Mouse (Mus musculus) liver, adult 2 months (tissue): Measurements from ENCODE around the gene Pdcd6. TPM values are rescaled to one million over a fixed set of nuclear protein-coding genes. Genes with fewer than 3 reads are reported as not detected.

ENCODE experiments used
- DNase-seq: peaks from one replicate; pipeline ENCODE4 v3.0.0-alpha.2; 2011; ENCODE audit warnings: low read depth, low spot score; ENCODE audit errors: extremely low read depth
- H3K27ac ChIP-seq: fragments of 200-500 bp; replicated peaks from 2 replicates; pipeline ENCODE4 v1.5.1; 2012; ENCODE audit warnings: low read depth, mild to moderate bottlenecking, control low read depth, inconsistent platforms, low read length; ENCODE audit not compliant: insufficient read depth
- H3K27me3 ChIP-seq: fragments of 200-500 bp; 2 replicates; pipeline ENCODE4 v1.6.1; 2012; ENCODE audit warnings: mild to moderate bottlenecking, moderate library complexity, low read length, inconsistent platforms; ENCODE audit not compliant: control insufficient read depth, insufficient read depth
- H3K36me3 ChIP-seq: fragments of 200-500 bp; 2 replicates; pipeline ENCODE4 v1.6.1; 2012; ENCODE audit warnings: low read length, inconsistent platforms; ENCODE audit not compliant: control insufficient read depth, insufficient read depth
- H3K4me1 ChIP-seq: fragments of 200-500 bp; 2 replicates; pipeline ENCODE4 v1.6.1; 2011; ENCODE audit warnings: low read length; ENCODE audit not compliant: control insufficient read depth, insufficient read depth
- H3K4me3 ChIP-seq: fragments of 200-500 bp; 2 replicates; pipeline ENCODE4 v1.5.1; 2011; ENCODE audit warnings: low read depth, mild to moderate bottlenecking, control low read depth, low read length, moderate library complexity; ENCODE audit not compliant: insufficient read depth
- H3K79me2 ChIP-seq: fragments of 200-500 bp; 2 replicates; pipeline ENCODE4 v1.6.1; 2012; ENCODE audit warnings: inconsistent platforms, mild to moderate bottlenecking, low read length, moderate library complexity; ENCODE audit not compliant: control insufficient read depth, insufficient read depth
- H3K9ac ChIP-seq: fragments of 200-500 bp; 2 replicates; pipeline ENCODE4 v1.6.1; 2012; ENCODE audit warnings: low read depth, mild to moderate bottlenecking, control low read depth, inconsistent platforms, low read length
- CTCF ChIP-seq: fragments of 200-500 bp; IDR thresholded peaks from 2 replicates; pipeline ENCODE4 v1.5.1; 2011; ENCODE audit warnings: low read depth, low read length, control low read depth
- POLR2A ChIP-seq: fragments of 200-500 bp; IDR thresholded peaks from 2 replicates; pipeline ENCODE4 v1.6.1; 2011; ENCODE audit warnings: low read length, control low read depth; ENCODE audit not compliant: insufficient read depth; ENCODE audit errors: extremely low read depth
- WGBS: fragments of 180-500 bp; shearing (Covaris S2); methylation state at CpG from one replicate; pipeline ENCODE4 v1.1.7; 2018; 5-methylcytosine and 5-hydroxymethylcytosine counted together
- polyA plus RNA-seq: library from polyadenylated mRNA; depleted of rRNA; stranded (reverse); fragments of >200 nt; gene quantifications from 2 replicates; pipeline ENCODE4 v1.2.3, GENCODE M21; 2012; rRNA removed
- total RNA-seq: library from RNA; depleted of rRNA; stranded (reverse); fragments of >200 nt; gene quantifications from 2 replicates; pipeline ENCODE4 v1.2.3, GENCODE M21; 2014; rRNA removed

Pdcd6 gene
- total and polyA plus RNA-seq, 2 experiments, result 77.0 to 140 TPM

DNA sequence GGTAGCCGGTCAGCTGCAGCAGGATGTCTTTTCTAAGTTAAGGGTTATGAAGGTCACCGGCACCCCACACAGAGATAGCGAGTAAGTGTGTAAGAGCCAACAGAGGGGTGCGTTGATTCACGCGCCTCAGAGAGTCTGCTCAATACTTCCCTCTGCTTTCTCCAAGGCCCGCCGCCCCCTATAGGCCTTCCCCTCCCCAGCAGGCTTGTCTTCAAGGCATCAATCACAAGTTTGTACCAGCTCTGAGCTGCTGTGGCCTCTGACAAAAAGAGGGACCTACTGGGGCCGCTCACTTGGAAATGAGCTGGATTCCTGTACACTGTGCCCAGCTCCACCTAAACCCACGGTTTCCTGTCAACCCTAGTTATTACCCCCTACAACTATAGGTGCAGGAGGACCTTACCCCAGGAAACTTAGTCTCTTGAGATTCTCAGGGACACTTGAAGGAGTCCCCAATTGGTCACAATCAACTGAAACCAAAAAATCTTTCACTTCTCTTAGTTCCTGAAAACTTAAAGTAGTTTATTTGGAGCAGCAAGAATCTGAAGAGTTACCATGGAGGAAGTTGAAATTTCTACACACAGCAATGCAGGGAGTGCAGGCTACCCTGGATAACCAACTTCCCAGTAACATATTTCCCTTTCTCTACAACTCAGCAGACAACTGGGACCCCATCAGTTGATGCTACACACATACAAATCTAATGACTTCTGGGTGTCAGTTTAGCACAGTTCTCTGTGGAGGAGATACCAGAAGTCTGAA lies 57.0 kb downstream of the Pdcd6 start:
- Histone ChIP-seq H3K79me2 (no peaks in the 10 kb centered on the region), H3K4me1 (no peaks in the 10 kb centered on the region)
- peak; percentile 16 for DNase-seq

GRCm38 (mm10) chr13:74259460-74260230 lies 57.7 kb downstream of the Pdcd6 start:
- Histone ChIP-seq H3K27ac (peak overlapping the region; percentile 46), H3K36me3 (no peaks in the 10 kb centered on the region), H3K79me2 (no peaks in the 10 kb centered on the region), H3K4me1 (no peaks in the 10 kb centered on the region), H3K27me3 (peaks cover 3% of the 10 kb centered on the region; the same call in 1 of the 2 replicates), H3K9ac (peak overlapping the region; percentile 34; the same call in 1 of the 2 replicates), H3K4me3 (peak overlapping the region; percentile 43)
- DNase-seq, result no peak
- WGBS, result 7% methylated on average over 35 of the region's 35 CpGs
- TF ChIP-seq POLR2A (no peak), CTCF (no peak)

More for the DNA sequence above, 57.0 kb downstream of the Pdcd6 start:
- peak overlapping the region; percentile 46 for H3K27ac ChIP-seq
- peaks cover 3% of the 10 kb centered on the region; the same call in 1 of the 2 replicates for H3K27me3 ChIP-seq
- H3K9ac ChIP-seq, result peak overlapping the region; percentile 34; the same call in 1 of the 2 replicates
- peak; percentile 13; the same call in 1 of the 2 replicates for TF ChIP-seq CTCF
- no peak for TF ChIP-seq POLR2A
- WGBS, result 29% methylated on average over 10 of the region's 10 CpGs
- H3K36me3 ChIP-seq, result no peaks in the 10 kb centered on the region
- peak overlapping the region; percentile 43 for H3K4me3 ChIP-seq

Other genes with a start within 250 kb of the Pdcd6 start
- 0.09 TPM in 1 of 2 replicates, not detected in the other for gene Slc9a3, start 196.1 kb downstream of the Pdcd6 start, total RNA-seq
- gene Slc9a3, start 196.1 kb downstream of the Pdcd6 start, polyA plus RNA-seq, result 0.04 and 0.07 TPM in 2 replicates
- 17.9 and 18.4 TPM in 2 replicates for gene Exoc3, start 108.8 kb downstream of the Pdcd6 start, total RNA-seq
- 21.6 and 24.0 TPM in 2 replicates for gene Exoc3, start 108.8 kb downstream of the Pdcd6 start, polyA plus RNA-seq
- gene Ahrr, start 25.2 kb downstream of the Pdcd6 start, total RNA-seq, result 0.18 and 0.20 TPM in 2 replicates
- 0.07 TPM in 1 of 2 replicates, not detected in the other for gene Ahrr, start 25.2 kb downstream of the Pdcd6 start, polyA plus RNA-seq
- 293 and 295 TPM in 2 replicates for gene Sdha, start 32.7 kb upstream of the Pdcd6 start, total RNA-seq
- 199 and 223 TPM in 2 replicates for gene Sdha, start 32.7 kb upstream of the Pdcd6 start, polyA plus RNA-seq
- 5.3 and 5.5 TPM in 2 replicates for gene Ccdc127, start 32.7 kb upstream of the Pdcd6 start, total RNA-seq
- gene Ccdc127, start 32.7 kb upstream of the Pdcd6 start, polyA plus RNA-seq, result 2.3 and 2.6 TPM in 2 replicates
- 0.18 and 0.54 TPM in 2 replicates for gene Lrrc14b, start 46.4 kb upstream of the Pdcd6 start, total RNA-seq
- 0.39 and 0.54 TPM in 2 replicates for gene Lrrc14b, start 46.4 kb upstream of the Pdcd6 start, polyA plus RNA-seq
- gene Zfp72, start 73.3 kb upstream of the Pdcd6 start, total RNA-seq, result 1.7 and 2.8 TPM in 2 replicates
- gene Zfp72, start 73.3 kb upstream of the Pdcd6 start, polyA plus RNA-seq, result 0.10 and 0.21 TPM in 2 replicates
- 77.4 and 102 TPM in 2 replicates for gene Ftl1-ps1, start 82.1 kb upstream of the Pdcd6 start, total RNA-seq
- 106 and 150 TPM in 2 replicates for gene Ftl1-ps1, start 82.1 kb upstream of the Pdcd6 start, polyA plus RNA-seq
- gene Zfp825, start 176.4 kb upstream of the Pdcd6 start, total RNA-seq, result 11.8 and 19.3 TPM in 2 replicates
- 2.2 and 2.8 TPM in 2 replicates for gene Zfp825, start 176.4 kb upstream of the Pdcd6 start, polyA plus RNA-seq